Mouse (Mus musculus) limb, embryonic 14.5 days (tissue): ENCODE data around the gene Ffar4. TPM values are rescaled to one million over a fixed set of nuclear protein-coding genes. Genes with fewer than 3 reads are reported as not detected.

ENCODE experiments used
- ATAC-seq: fragments of 200-750 bp; cut with Nextera tagmentation; 2 replicates; pipeline ENCODE4 v1.8.0; 2017; ENCODE audit warnings: low read depth, moderate number of reproducible peaks, moderate TSS enrichment; ENCODE audit not compliant: low FRiP score
- DNase-seq: peaks from one replicate; pipeline ENCODE4 v3.0.0-alpha.2; 2015; ENCODE audit warnings: low spot score
- H3K27ac ChIP-seq: fragments of 300-500 bp; sonication (generic); replicated peaks from 2 replicates; pipeline ENCODE4 v1.5.1; 2014; ENCODE audit warnings: low read depth, mild to moderate bottlenecking, low read length, moderate library complexity, mixed read lengths
- H3K27me3 ChIP-seq: fragments of 300-500 bp; sonication (generic); 2 replicates; pipeline ENCODE4 v1.6.1; 2014; ENCODE audit warnings: low read length, mixed read lengths; ENCODE audit not compliant: control insufficient read depth, insufficient read depth
- H3K36me3 ChIP-seq: fragments of 300-500 bp; sonication (generic); 2 replicates; pipeline ENCODE4 v1.6.1; 2014; ENCODE audit warnings: mild to moderate bottlenecking, low read length, moderate library complexity, mixed read lengths; ENCODE audit not compliant: control insufficient read depth, insufficient read depth
- H3K4me1 ChIP-seq: fragments of 300-500 bp; sonication (generic); 2 replicates; pipeline ENCODE4 v1.6.1; 2014; ENCODE audit warnings: antibody characterized with exemption, low read length, mixed read lengths; ENCODE audit not compliant: control insufficient read depth, insufficient read depth
- H3K4me2 ChIP-seq: fragments of 300-500 bp; sonication (generic); replicated peaks from 2 replicates; pipeline ENCODE4 v1.6.1; 2014; ENCODE audit warnings: low read depth, mild to moderate bottlenecking, low read length, moderate library complexity; ENCODE audit not compliant: severe bottlenecking
- H3K4me3 ChIP-seq: fragments of 300-500 bp; sonication (generic); replicated peaks from 2 replicates; pipeline ENCODE4 v1.5.1; 2014; ENCODE audit warnings: low read length
- H3K9ac ChIP-seq: fragments of 300-500 bp; sonication (generic); 2 replicates; pipeline ENCODE4 v1.6.1; 2014; ENCODE audit warnings: mild to moderate bottlenecking, low read depth, low read length, moderate library complexity; ENCODE audit not compliant: severe bottlenecking
- H3K9me3 ChIP-seq: fragments of 300-500 bp; sonication (generic); 2 replicates; pipeline ENCODE4 v1.6.1; 2016; ENCODE audit warnings: low read length; ENCODE audit not compliant: control insufficient read depth
- POLR2A ChIP-seq: fragments of 200-500 bp; IDR thresholded peaks from 2 replicates; pipeline ENCODE4 v1.8.0; 2012; ENCODE audit warnings: inconsistent platforms, mild to moderate bottlenecking, moderate library complexity, borderline replicate concordance; ENCODE audit not compliant: insufficient read depth, insufficient read length; ENCODE audit errors: extremely low read depth
- WGBS: fragments of 180-500 bp; shearing (Covaris S2); extraction: QIAGEN DNeasy Blood & Tissue Kit; methylation state at CpG from one replicate; pipeline ENCODE4 v1.1.7; 2014; 5-methylcytosine and 5-hydroxymethylcytosine counted together
- polyA plus RNA-seq, 2 experiments: library from polyadenylated mRNA; depleted of rRNA in 1 of 2; stranded (reverse) in 1 of 2; unstranded in 1 of 2; fragments of >200 nt; fragmentation: Nextera tagmentation in 1 of 2; extraction: Ambion mirVana in 1 of 2; gene quantifications; 2 replicates each; pipeline versions ENCODE4 v1.2.1 to v1.2.3; 2012 to 2014

The Ffar4 gene
- polyA plus RNA-seq, 2 experiments: 0.22 to 0.44 TPM

DNA sequence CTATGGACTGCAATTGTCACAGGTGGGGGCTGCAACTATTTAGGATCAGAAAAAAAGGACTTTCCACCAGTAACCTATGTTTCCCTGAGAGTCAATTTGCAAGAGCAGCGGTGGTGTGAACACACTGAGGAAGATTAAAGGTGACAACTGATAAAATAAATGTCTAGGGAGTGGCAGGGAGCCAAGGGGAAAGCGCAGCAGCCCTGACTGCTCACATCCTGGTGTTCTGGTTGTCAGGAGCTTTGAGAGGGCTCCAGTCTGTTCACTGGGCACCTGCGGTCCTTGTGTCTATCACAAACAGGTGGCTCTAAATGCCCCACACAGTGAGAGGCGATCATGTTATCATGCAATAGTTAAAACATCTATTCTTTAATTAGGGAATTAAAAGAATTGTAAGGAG lies 15.7 kb downstream of the Ffar4 start:
- Histone ChIP-seq H3K9ac (no peak overlapping the region), H3K9me3 (no peaks in the 10 kb centered on the region), H3K4me2 (no peak overlapping the region), H3K4me3 (no peak overlapping the region), H3K4me1 (no peaks in the 10 kb centered on the region), H3K27ac (no peak overlapping the region), H3K27me3 (no peaks in the 10 kb centered on the region), H3K36me3 (no peaks in the 10 kb centered on the region)
- DNase-seq: no peak
- WGBS: 42% methylated on average over 4 of the region's 4 CpGs
- TF ChIP-seq POLR2A: no peak
- ATAC-seq: no peak

DNA sequence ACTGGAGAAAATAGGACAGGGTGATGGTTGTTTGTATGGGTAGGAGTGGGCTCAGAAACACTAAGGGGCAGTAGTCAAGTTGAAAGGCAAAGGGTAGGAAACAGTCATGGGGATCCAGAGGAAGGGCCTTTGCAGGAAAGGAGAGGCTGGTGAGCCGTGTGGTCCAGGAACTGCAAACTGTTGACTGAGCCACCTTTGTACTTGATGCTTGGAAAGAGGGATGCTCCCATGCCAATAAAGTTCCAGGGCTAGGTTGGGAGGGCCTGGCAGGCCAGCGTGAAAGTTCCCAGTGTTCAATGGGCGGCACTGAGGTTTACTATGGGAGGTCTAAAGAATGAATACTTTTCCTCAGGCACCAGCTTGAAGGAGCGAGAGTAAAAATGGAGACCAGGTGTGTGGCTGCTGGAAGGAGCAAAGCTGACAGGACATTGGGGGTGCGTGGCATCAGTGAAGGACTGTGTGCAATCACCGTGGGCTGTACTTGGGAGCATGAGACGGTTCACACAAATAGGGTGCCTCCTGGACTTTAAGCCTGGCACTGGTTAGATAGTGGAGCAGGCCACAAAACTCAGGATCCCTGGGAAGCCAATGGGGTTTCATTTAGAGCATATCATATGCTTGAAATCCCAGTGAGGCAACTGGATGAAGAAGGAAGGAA lies 18.1 kb downstream of the Ffar4 start:
- Histone ChIP-seq H3K36me3 (no peaks in the 10 kb centered on the region), H3K4me2 (no peak overlapping the region), H3K9ac (no peak overlapping the region), H3K4me3 (no peak overlapping the region), H3K27me3 (no peaks in the 10 kb centered on the region), H3K4me1 (no peaks in the 10 kb centered on the region), H3K9me3 (no peaks in the 10 kb centered on the region), H3K27ac (no peak overlapping the region)
- DNase-seq: no peak
- no peak for ATAC-seq
- WGBS: 83% methylated on average over 7 of the region's 7 CpGs
- TF ChIP-seq POLR2A: no peak

DNA sequence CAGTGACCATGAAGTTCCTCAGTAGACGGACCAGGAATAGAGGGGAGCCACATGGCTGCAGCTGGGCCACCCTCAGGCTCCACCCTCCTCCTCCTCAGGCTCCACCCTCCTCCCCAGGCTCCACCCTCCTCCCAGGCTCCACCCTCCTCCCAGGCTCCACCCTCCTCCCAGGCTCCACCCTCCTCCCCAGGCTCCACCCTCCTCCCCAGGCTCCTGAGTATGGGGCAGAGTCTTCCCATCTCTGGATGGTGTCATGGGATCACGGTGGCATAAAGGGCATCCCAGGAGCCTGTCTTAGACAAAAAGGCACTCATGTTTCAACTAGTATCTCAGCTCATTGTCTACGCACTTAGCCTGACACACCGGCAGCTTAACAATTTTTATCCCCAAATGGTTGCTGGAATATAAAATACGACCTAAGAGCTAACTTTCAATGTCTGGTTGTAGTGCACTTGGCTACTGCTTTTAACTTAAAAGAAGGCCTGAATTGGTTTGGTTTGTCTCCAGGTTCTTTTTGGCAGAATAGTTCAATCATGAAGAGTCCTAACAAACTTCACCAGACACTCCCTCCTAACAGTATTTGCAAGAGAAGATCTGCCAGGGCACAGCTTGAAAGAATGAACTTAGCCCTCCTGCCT lies 23.4 kb downstream of the Ffar4 start:
- Histone ChIP-seq H3K4me1 (no peaks in the 10 kb centered on the region), H3K27me3 (peaks cover 16% of the 10 kb centered on the region), H3K9ac (no peak overlapping the region), H3K27ac (no peak overlapping the region), H3K36me3 (no peaks in the 10 kb centered on the region), H3K4me3 (no peak overlapping the region), H3K9me3 (no peaks in the 10 kb centered on the region), H3K4me2 (no peak overlapping the region)
- TF ChIP-seq POLR2A: no peak
- ATAC-seq (no peak), DNase-seq (no peak)
- WGBS: 82% methylated on average over 5 of the region's 5 CpGs

DNA sequence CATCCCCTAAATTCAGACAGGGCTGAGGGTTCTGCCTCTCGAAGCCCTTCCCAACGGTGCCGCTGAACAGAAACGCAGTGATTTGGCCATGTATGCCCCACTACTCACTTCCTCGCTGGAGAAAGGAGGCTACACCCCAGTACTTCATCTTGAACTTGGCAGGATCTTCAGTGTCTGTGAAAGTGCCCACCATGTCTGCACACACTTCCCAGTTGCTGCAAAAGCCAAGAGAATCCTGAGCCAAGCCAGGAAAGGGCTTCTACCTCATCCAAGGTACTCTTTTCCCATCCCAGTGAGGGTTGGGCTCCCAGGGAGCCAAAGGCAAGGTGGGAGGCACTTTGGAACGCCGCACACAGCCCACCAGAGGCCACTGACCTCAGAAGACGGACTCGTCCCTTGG lies 27.1 kb downstream of the Ffar4 start:
- Histone ChIP-seq H3K36me3 (no peaks in the 10 kb centered on the region), H3K4me1 (no peaks in the 10 kb centered on the region), H3K4me2 (peak overlapping the region; percentile 94), H3K27ac (no peak overlapping the region), H3K9me3 (no peaks in the 10 kb centered on the region), H3K9ac (peak overlapping the region; percentile 63), H3K4me3 (peak overlapping the region; percentile 56), H3K27me3 (peaks cover 16% of the 10 kb centered on the region)
- no peak for DNase-seq
- WGBS: 17% methylated on average over 9 of the region's 9 CpGs
- TF ChIP-seq POLR2A: no peak
- ATAC-seq: no peak

DNA sequence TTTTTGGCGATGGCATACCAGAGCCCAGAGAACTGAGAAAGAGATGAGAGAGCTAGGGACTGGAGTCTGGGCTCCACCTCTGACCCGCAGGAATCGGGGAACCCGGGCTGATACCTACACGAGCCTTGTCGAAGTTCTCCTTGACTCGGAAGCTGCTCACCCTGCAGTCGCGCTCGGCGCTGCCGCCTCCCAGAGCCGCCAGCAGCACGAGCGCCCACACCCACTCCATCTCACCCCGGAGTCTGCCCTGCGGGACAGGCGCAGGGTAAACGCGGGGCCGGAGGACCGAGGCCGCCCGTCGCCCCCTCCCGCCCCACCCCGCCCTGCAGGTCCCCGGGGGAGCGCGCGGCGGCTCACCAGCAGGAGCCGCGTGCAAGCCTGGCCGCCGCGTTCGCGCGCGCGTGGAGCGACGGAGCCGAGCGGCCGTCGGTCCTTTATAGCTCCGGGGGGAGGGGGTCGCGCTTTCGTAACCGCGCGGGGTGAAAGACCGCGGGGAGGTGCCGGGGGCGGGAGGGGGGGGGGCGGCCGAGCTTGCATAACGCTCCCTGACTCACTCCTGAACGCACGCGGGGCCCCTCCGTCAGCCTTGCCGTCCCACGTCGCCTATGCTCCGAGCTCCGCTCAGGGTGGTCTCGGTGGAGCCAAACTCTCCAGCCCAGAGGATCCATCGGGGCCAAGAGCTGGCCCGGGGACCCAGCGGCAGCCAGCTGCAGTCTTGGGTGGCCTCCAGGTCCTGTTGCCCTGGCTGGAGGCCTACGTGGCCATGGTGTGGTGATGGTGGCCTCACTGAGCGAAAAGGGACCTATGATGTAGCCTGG lies 27.7 kb downstream of the Ffar4 start:
- WGBS: 1% methylated on average over 50 of the region's 77 CpGs
- DNase-seq (peak; percentile 28), ATAC-seq (peak; percentile 72)
- Histone ChIP-seq H3K36me3 (no peaks in the 10 kb centered on the region), H3K27ac (no peak overlapping the region), H3K9ac (peak overlapping the region; percentile 63), H3K27me3 (peaks cover 16% of the 10 kb centered on the region), H3K4me1 (no peaks in the 10 kb centered on the region), H3K4me2 (peak overlapping the region; percentile 94), H3K9me3 (no peaks in the 10 kb centered on the region), H3K4me3 (peak overlapping the region; percentile 56)
- no peak for TF ChIP-seq POLR2A
